Mouse (Mus musculus) bone marrow macrophage, adult 2 months (primary cell): Measurements from ENCODE around the gene Gm19402. TPM values are rescaled to one million over a fixed set of nuclear protein-coding genes. Genes with fewer than 3 reads are reported as not detected.

Experiments
- H3K27ac ChIP-seq: 2 replicates; pipeline ENCODE4 v1.5.1; 2012; ENCODE audit warnings: low read depth, low read length; ENCODE audit not compliant: insufficient read depth
- H3K4me1 ChIP-seq: 2 replicates; pipeline ENCODE4 v1.6.1; 2012; ENCODE audit warnings: low read length; ENCODE audit not compliant: control insufficient read depth, insufficient read depth
- H3K4me3 ChIP-seq: 2 replicates; pipeline ENCODE4 v1.5.1; 2012; ENCODE audit warnings: mild to moderate bottlenecking, low read length, moderate library complexity; ENCODE audit not compliant: insufficient read depth
- CTCF ChIP-seq: IDR thresholded peaks from 2 replicates; pipeline ENCODE4 v1.5.1; 2012; ENCODE audit warnings: low read depth, mild to moderate bottlenecking, low read length, moderate library complexity
- POLR2A ChIP-seq: IDR thresholded peaks from 2 replicates; pipeline ENCODE4 v1.6.1; 2012; ENCODE audit warnings: mild to moderate bottlenecking, low read depth, low read length, borderline replicate concordance
- polyA plus RNA-seq: library from polyadenylated mRNA; stranded (reverse); fragments of >200 nt; gene quantifications from 2 replicates; pipeline ENCODE4 v1.2.4, GENCODE M21; 2012; ENCODE audit not compliant: missing spikeins, insufficient read depth, insufficient read length

Gm19402 gene
- polyA plus RNA-seq, 1 experiment, result not detected

- H3K27ac ChIP-seq, result no peak overlapping the region
- TF ChIP-seq POLR2A (no peak), CTCF (no peak)
- H3K4me3 ChIP-seq, result no peak overlapping the region
- H3K4me1 ChIP-seq, result peaks cover 12% of the 10 kb centered on the region
Observed at GRCm38 (mm10) chr10:77709831-77710230, 19.3 kb upstream of the Gm19402 start.

- Histone ChIP-seq H3K27ac (no peak within 1 kb of the TSS), H3K4me1 (no peaks in the 10 kb centered on the region), H3K4me3 (no peak within 1 kb of the TSS)
- TF ChIP-seq CTCF (no peak), POLR2A (no peak)
Observed at GRCm38 (mm10) chr10:77706326-77706725, 15.8 kb upstream of the Gm19402 start, which contains the start of gene Gm10272. Gene Gm10272, plus strand, starts transcription at chr10:77706626.

- H3K27ac ChIP-seq, result no peak within 1 kb of the TSS
- TF ChIP-seq POLR2A (no peak), CTCF (no peak)
- H3K4me1 ChIP-seq, result no peaks in the 10 kb centered on the region
- H3K4me3 ChIP-seq, result no peak within 1 kb of the TSS
Observed at GRCm38 (mm10) chr10:77697133-77697532, 6.6 kb upstream of the Gm19402 start, which contains the start of gene Gm9508. Gene Gm9508, minus strand, starts transcription at chr10:77697233.

GRCm38 (mm10) chr10:77687021-77687420 lies 3.5 kb downstream of the Gm19402 start:
- H3K4me3 ChIP-seq, result no peak overlapping the region
- no peak for TF ChIP-seq POLR2A
- TF ChIP-seq CTCF, result no peak
- no peaks in the 10 kb centered on the region for H3K4me1 ChIP-seq
- no peak overlapping the region for H3K27ac ChIP-seq

- TF ChIP-seq CTCF, result no peak
- TF ChIP-seq POLR2A, result no peak
- Histone ChIP-seq H3K4me3 (no peak within 1 kb of the TSS), H3K4me1 (no peaks in the 10 kb centered on the region), H3K27ac (no peak within 1 kb of the TSS)
Observed at GRCm38 (mm10) chr10:77685895-77686664, 4.5 kb downstream of the Gm19402 start, which contains the start of gene Tspear. Gene Tspear, plus strand, starts transcription at chr10:77686569.

GRCm38 (mm10) chr10:77684181-77684580 lies 6.4 kb downstream of the Gm19402 start:
- Histone ChIP-seq H3K4me1 (no peaks in the 10 kb centered on the region), H3K27ac (no peak overlapping the region), H3K4me3 (no peak overlapping the region)
- TF ChIP-seq POLR2A (no peak), CTCF (no peak)

GRCm38 (mm10) chr10:77682994-77683393 lies 7.6 kb downstream of the Gm19402 start:
- no peak overlapping the region for H3K4me3 ChIP-seq
- H3K27ac ChIP-seq, result no peak overlapping the region
- TF ChIP-seq POLR2A, result no peak
- TF ChIP-seq CTCF, result no peak
- H3K4me1 ChIP-seq, result no peaks in the 10 kb centered on the region

- H3K27ac ChIP-seq, result no peak overlapping the region
- no peaks in the 10 kb centered on the region for H3K4me1 ChIP-seq
- no peak for TF ChIP-seq POLR2A
- no peak for TF ChIP-seq CTCF
- no peak overlapping the region for H3K4me3 ChIP-seq
Observed at GRCm38 (mm10) chr10:77677562-77677961, 13.0 kb downstream of the Gm19402 start.

- Histone ChIP-seq H3K4me3 (no peak overlapping the region), H3K4me1 (no peaks in the 10 kb centered on the region), H3K27ac (no peak overlapping the region)
- TF ChIP-seq CTCF (no peak), POLR2A (no peak)
Observed at GRCm38 (mm10) chr10:77673765-77674164, 16.8 kb downstream of the Gm19402 start.

GRCm38 (mm10) chr10:77671519-77671918 lies 19.0 kb downstream of the Gm19402 start:
- TF ChIP-seq POLR2A, result no peak
- no peak for TF ChIP-seq CTCF
- Histone ChIP-seq H3K4me3 (no peak overlapping the region), H3K4me1 (no peaks in the 10 kb centered on the region), H3K27ac (no peak overlapping the region)

GRCm38 (mm10) chr10:77670710-77671109 lies 19.8 kb downstream of the Gm19402 start:
- Histone ChIP-seq H3K4me3 (no peak overlapping the region), H3K27ac (no peak overlapping the region), H3K4me1 (no peaks in the 10 kb centered on the region)
- no peak for TF ChIP-seq POLR2A
- TF ChIP-seq CTCF, result no peak
